Mouse (Mus musculus) lung, embryonic 14.5 days (tissue): ENCODE data around the gene Tns3. TPM values are rescaled to one million over a fixed set of nuclear protein-coding genes. Genes with fewer than 3 reads are reported as not detected.

Source experiments
- ATAC-seq: fragments of 200-750 bp; cut with Nextera tagmentation; 2 replicates; pipeline ENCODE4 v1.8.0; 2017; ENCODE audit warnings: mild to moderate bottlenecking, moderate TSS enrichment, moderate library complexity; ENCODE audit not compliant: insufficient read depth
- DNase-seq: peaks from one replicate; pipeline ENCODE4 v3.0.0-alpha.2; 2015
- H3K27ac ChIP-seq: fragments of 300-500 bp; sonication (generic); 2 replicates; pipeline ENCODE4 v1.5.1; 2014; ENCODE audit warnings: low read depth, mild to moderate bottlenecking, moderate library complexity
- H3K27me3 ChIP-seq: fragments of 300-500 bp; sonication (generic); 2 replicates; pipeline ENCODE4 v1.6.1; 2014; ENCODE audit warnings: low read length, control low read depth; ENCODE audit not compliant: insufficient read depth
- H3K36me3 ChIP-seq: fragments of 300-500 bp; sonication (generic); 2 replicates; pipeline ENCODE4 v1.6.1; 2014; ENCODE audit warnings: control low read depth; ENCODE audit not compliant: insufficient read depth
- H3K4me1 ChIP-seq: fragments of 300-500 bp; sonication (generic); 2 replicates; pipeline ENCODE4 v1.6.1; 2014; ENCODE audit warnings: antibody characterized with exemption, control low read depth; ENCODE audit not compliant: insufficient read depth
- H3K4me2 ChIP-seq: fragments of 300-500 bp; sonication (generic); 2 replicates; pipeline ENCODE4 v1.6.1; 2014; ENCODE audit warnings: mild to moderate bottlenecking
- H3K4me3 ChIP-seq: fragments of 300-500 bp; sonication (generic); 2 replicates; pipeline ENCODE4 v1.5.1; 2014; ENCODE audit warnings: low read depth, low read length
- H3K9ac ChIP-seq: fragments of 300-500 bp; sonication (generic); 2 replicates; pipeline ENCODE4 v1.6.1; 2014
- H3K9me3 ChIP-seq: fragments of 300-500 bp; sonication (generic); 2 replicates; pipeline ENCODE4 v1.6.1; 2016; ENCODE audit warnings: low read depth, low read length, control low read depth
- CTCF ChIP-seq: IDR thresholded peaks from 2 replicates; pipeline ENCODE4 v1.5.1; 2016; ENCODE audit warnings: antibody characterized with exemption, low read depth
- WGBS: fragments of 180-500 bp; shearing (Covaris S2); extraction: QIAGEN DNeasy Blood & Tissue Kit; methylation state at CpG from one replicate; pipeline ENCODE4 v1.1.7; 2014; 5-methylcytosine and 5-hydroxymethylcytosine counted together
- polyA plus RNA-seq: library from polyadenylated mRNA; unstranded; fragments of >200 nt; fragmentation: Nextera tagmentation; extraction: Ambion mirVana; gene quantifications from 2 replicates; pipeline ENCODE4 v1.2.1, GENCODE M21; 2014

Tns3 gene
- polyA plus RNA-seq, 1 experiment from 2014 or later, result 41.0 TPM

- Histone ChIP-seq H3K4me2 (no peak overlapping the region), H3K9me3 (no peaks in the 10 kb centered on the region), H3K27me3 (no peaks in the 10 kb centered on the region), H3K4me1 (peaks cover 23% of the 10 kb centered on the region), H3K9ac (no peak overlapping the region), H3K4me3 (no peak overlapping the region), H3K36me3 (peaks cover 26% of the 10 kb centered on the region), H3K27ac (no peak overlapping the region)
- no peak for TF ChIP-seq CTCF
- DNase-seq, result no peak
- no peak for ATAC-seq
- 68% methylated on average over 10 of the region's 10 CpGs for WGBS
Observed at GRCm38 (mm10) chr11:8575217-8576180, 88.8 kb downstream of the Tns3 start.

GRCm38 (mm10) chr11:8574562-8574961 lies 89.8 kb downstream of the Tns3 start:
- no peak overlapping the region for H3K4me2 ChIP-seq
- no peaks in the 10 kb centered on the region for H3K9me3 ChIP-seq
- H3K27me3 ChIP-seq, result no peaks in the 10 kb centered on the region
- H3K4me1 ChIP-seq, result peaks cover 15% of the 10 kb centered on the region
- H3K9ac ChIP-seq, result no peak overlapping the region
- DNase-seq (no peak), ATAC-seq (no peak)
- no peak overlapping the region for H3K4me3 ChIP-seq
- peaks cover 26% of the 10 kb centered on the region for H3K36me3 ChIP-seq
- 79% methylated on average over 6 of the region's 6 CpGs for WGBS
- H3K27ac ChIP-seq, result no peak overlapping the region
- no peak for TF ChIP-seq CTCF

GRCm38 (mm10) chr11:8572762-8573161 lies 91.6 kb downstream of the Tns3 start:
- peaks cover 12% of the 10 kb centered on the region; the same call in 1 of the 2 replicates for H3K4me1 ChIP-seq
- 66% methylated on average over 7 of the region's 7 CpGs for WGBS

GRCm38 (mm10) chr11:8569232-8570028 lies 94.9 kb downstream of the Tns3 start:
- peaks cover 12% of the 10 kb centered on the region; the same call in 1 of the 2 replicates for H3K4me1 ChIP-seq
- H3K4me3 ChIP-seq, result no peak overlapping the region
- 37% methylated on average over 7 of the region's 7 CpGs for WGBS
- no peak overlapping the region for H3K4me2 ChIP-seq
- no peaks in the 10 kb centered on the region for H3K27me3 ChIP-seq
- no peak for TF ChIP-seq CTCF
- no peaks in the 10 kb centered on the region for H3K9me3 ChIP-seq
- peak overlapping the region; percentile 58 for H3K27ac ChIP-seq
- H3K9ac ChIP-seq, result no peak overlapping the region
- ATAC-seq, result peak; percentile 50; the same call in 1 of the 2 replicates
- peak; percentile 56 for DNase-seq
- H3K36me3 ChIP-seq, result peaks cover 17% of the 10 kb centered on the region

More at GRCm38 (mm10) chr11:8572762-8573161, 91.6 kb downstream of the Tns3 start:
- H3K36me3 ChIP-seq, result peaks cover 17% of the 10 kb centered on the region
- H3K27ac ChIP-seq, result peak overlapping the region; percentile 48; the same call in 1 of the 2 replicates
- TF ChIP-seq CTCF, result no peak
- no peaks in the 10 kb centered on the region for H3K27me3 ChIP-seq
- H3K9me3 ChIP-seq, result no peaks in the 10 kb centered on the region
- ATAC-seq (no peak), DNase-seq (peak; percentile 36)
- no peak overlapping the region for H3K4me3 ChIP-seq
- no peak overlapping the region for H3K9ac ChIP-seq
- no peak overlapping the region for H3K4me2 ChIP-seq

GRCm38 (mm10) chr11:8568829-8569228 lies 95.5 kb downstream of the Tns3 start:
- Histone ChIP-seq H3K27ac (peak overlapping the region; percentile 58), H3K4me2 (no peak overlapping the region), H3K27me3 (no peaks in the 10 kb centered on the region), H3K9ac (no peak overlapping the region), H3K36me3 (peaks cover 17% of the 10 kb centered on the region), H3K4me1 (peaks cover 12% of the 10 kb centered on the region; the same call in 1 of the 2 replicates), H3K4me3 (no peak overlapping the region), H3K9me3 (no peaks in the 10 kb centered on the region)
- ATAC-seq, result no peak
- TF ChIP-seq CTCF, result no peak
- WGBS, result 60% methylated on average over 7 of the region's 7 CpGs
- DNase-seq, result no peak

- no peak for ATAC-seq
- Histone ChIP-seq H3K36me3 (peaks cover 17% of the 10 kb centered on the region), H3K27me3 (no peaks in the 10 kb centered on the region), H3K4me2 (no peak overlapping the region), H3K9ac (no peak overlapping the region), H3K27ac (no peak overlapping the region), H3K4me1 (0 out of 2 replicates have a peak, but pooled peaks cover 3% of the 10 kb centered on the region), H3K4me3 (no peak overlapping the region), H3K9me3 (no peaks in the 10 kb centered on the region)
- WGBS, result 75% methylated on average over 3 of the region's 3 CpGs
- 0 out of 2 replicates have a peak, but pooled peaks have one; percentile 17 for TF ChIP-seq CTCF
- DNase-seq, result no peak
Observed at GRCm38 (mm10) chr11:8566250-8566853, 98.0 kb downstream of the Tns3 start.
